Mouse (Mus musculus): ENCODE measurements around the gene Ddn.

GRCm38 (mm10) chr15:98821403-98821802 lies 12.1 kb upstream of the Ddn start:
- TF ChIP-seq CTCF (IDR thresholded peaks at IDR 0.05; ENCODE audit: borderline replicate concordance, extremely low read depth, insufficient read depth, insufficient read length) (peak; percentile 43; the same call in 1 of the 2 replicates), POLR2A (IDR thresholded peaks at IDR 0.05; ENCODE audit: borderline replicate concordance, extremely low read depth, insufficient read depth, insufficient read length, poor library complexity, severe bottlenecking) (no peak)

Data from brain, embryonic 14.5 days (tissue).